Mouse (Mus musculus) lung, postnatal 25 days (tissue): ENCODE measurements at regions not wholly inside any gene's neighbourhood (a gene's known extent, or its start where the extent isn't known, plus 50 kb on each side); places are given as distances from the start of the nearest gene placed in this dataset.

Experiments used
- DNase-seq: peaks from one replicate; pipeline ENCODE4 v3.0.0; 2022; ENCODE audit warnings: low spot score

DNA sequence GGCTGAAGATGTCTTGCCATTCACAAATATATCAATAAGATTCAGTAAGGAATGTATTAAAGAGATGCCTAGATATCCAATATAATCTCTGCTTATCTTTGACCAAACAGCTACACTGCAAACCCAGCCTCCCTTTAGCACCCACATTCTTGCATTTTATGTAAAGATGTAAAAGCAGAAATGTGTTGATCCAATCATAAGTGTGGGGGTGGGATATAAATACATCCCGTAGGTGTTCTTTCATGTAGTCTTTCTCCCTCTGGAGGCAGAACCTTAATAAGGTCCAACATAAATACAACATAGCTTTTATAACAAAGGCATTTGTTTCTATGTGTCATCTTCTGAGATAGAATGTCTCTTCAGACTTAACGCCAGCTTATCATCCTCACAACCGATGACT lies 637.1 kb upstream of the Flrt2 start:
- no peak for DNase-seq

DNA sequence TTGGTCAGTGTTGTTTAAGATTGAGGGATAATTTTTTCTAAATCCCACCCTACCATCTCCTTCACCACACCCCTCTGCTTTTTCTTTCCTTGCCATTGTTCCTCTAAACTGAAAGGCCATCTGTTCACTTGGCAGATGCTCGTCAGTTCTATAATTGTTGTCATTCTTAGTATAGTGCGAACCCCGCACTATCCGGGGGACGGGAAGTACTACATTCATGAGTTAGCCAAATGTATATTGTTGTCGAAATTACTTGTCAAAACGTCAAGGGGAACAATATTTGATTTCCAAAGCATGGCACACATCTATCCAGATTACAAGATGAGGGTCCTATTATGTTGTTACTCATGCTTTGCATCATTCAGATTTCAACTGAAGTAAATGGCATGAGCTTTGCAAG lies 635.1 kb upstream of the Flrt2 start:
- no peak for DNase-seq

DNA sequence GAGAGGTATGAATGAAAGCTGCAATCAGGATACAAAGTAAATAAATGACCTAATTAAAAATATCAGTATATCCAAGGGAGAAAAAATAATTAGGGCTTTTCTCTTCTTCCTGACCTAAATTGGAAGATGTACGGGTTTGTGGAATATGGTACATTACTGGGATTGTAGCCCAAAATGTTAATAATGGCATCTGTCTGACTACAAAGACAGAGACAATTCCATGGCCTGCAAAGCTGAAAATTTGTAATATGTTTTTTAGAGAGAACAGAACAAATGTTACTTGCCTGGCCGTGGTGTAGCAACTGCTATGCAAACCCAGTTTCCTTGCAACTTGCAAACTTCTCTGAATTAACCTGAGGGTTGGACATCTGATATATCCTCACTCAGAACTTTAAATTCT lies 632.6 kb upstream of the Flrt2 start:
- no peak for DNase-seq

DNA sequence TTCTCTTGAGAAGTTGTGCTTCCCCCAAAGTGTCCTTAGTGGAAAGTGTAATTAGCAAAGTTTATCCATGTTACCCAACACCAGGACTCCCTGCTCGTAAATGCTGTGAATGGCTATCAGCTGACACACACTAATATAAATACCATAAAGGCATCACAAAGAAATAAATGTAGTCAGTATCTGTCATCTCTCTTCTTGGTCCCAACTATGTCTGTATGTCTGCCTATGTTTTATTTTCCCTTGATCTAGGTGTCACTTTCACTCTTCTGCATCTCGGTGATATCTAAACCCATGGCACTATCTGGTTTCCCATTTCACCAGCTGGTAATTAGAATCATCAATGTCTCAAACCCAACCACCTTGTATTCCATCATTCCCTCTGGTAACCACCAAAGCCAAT lies 619.7 kb upstream of the Flrt2 start:
- DNase-seq, result no peak

DNA sequence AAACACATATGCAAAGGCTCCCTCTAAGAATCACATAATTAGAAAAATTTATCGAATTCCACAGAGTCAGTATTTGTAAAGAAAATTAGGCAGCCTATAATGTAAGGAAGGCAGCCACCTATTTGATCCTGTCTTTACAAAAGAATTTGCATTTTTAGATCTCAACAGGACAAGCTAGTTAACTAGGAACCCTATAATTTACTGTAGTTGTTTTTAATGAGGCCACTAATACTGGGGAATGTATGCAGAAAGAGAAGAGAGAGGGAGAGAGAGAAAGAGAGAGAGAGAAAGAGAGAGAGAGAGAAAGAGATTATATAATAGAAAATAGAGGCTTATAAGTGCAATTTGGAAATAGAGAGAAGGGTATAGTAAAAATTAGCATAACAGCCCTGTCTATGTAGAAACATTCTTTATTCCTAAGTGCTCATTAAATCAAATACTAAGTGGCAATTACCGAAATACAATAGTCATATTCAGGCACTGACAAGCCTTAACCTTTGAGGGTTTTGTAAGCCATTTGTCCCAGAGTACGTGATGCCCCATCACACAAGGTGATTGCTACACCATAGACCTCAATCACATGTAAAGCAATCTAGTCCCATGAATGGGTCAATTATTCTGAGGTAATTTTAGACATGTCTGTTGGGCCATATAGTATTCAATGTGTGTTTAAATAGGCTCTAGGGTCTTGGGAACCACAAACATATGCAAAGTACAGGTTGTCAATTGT lies 572.6 kb upstream of the Flrt2 start:
- DNase-seq, result no peak

DNA sequence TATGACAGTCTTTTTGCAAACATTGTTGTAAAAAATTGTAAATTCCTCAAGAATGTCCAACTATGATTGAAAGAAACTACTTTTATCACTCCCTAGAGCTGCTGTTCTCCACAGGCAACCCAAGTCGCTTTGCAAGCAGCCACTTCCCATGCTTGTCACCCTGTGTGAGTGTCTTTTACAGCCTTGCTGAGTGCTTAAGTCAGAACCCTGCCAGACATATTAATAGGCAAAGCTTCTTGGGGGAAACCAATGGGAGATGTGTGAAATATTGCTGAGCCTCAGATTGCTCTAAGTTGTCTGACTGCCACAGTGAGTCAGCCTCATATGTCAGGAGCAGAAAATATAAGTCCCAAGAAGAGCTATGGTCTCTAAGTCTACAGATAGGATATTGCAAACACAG lies 559.2 kb upstream of the Flrt2 start:
- DNase-seq, result no peak

DNA sequence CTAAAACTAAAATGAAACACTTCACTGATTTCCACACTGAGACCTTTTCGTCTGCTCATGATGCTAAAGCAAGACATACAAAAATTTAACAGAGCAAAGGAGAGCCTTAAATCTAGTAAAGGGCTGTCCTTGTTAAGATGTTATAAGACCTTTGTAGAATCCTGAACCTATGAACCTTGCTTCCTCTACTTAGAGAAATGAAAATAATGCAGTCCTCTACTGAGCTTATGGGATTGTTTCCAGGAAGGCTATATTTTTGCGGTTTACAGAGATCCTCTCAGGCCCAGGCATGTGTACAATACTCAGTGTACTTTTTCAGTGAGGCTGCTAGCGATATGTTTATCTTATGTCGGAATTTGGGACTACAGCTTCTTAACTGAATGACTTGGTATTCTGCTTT lies 558.5 kb upstream of the Flrt2 start:
- no peak for DNase-seq

DNA sequence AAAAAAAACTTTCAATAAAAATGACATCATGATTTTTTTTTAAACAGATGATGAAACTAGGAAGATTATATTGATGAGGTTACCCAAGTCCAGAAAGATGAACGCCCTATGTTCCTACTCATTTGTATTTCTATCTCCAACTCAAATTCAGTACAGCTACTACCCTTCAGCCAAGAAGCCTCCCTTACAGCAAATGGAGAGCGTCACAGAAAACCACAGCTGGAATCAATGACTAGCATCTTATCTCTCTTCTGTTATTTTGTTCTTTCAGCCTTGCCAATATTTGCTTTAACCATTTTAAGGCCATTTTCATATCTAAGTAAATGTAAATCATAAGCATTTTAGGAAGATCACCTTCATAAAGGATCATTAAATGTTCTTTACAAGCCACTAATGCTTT lies 553.9 kb upstream of the Flrt2 start:
- no peak for DNase-seq

DNA sequence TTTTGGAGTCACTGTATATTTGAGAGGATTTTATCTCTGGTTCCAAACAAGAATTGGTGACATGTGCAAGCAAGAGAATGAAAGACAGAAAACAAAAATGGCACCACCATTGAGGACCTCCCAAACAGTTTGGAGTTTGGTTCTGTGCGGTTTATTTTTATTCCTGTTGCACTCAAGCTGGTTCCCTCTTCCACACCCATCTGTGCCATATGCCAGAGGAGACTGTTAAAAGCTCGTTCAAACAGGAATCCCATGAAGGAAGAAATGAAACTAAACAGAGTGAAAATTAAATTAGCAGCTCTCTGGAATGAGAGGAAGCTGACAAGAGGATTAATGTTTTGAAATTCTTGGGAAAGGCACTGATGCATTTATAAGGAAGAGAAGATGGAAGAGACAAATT lies 521.0 kb upstream of the Flrt2 start:
- no peak for DNase-seq

DNA sequence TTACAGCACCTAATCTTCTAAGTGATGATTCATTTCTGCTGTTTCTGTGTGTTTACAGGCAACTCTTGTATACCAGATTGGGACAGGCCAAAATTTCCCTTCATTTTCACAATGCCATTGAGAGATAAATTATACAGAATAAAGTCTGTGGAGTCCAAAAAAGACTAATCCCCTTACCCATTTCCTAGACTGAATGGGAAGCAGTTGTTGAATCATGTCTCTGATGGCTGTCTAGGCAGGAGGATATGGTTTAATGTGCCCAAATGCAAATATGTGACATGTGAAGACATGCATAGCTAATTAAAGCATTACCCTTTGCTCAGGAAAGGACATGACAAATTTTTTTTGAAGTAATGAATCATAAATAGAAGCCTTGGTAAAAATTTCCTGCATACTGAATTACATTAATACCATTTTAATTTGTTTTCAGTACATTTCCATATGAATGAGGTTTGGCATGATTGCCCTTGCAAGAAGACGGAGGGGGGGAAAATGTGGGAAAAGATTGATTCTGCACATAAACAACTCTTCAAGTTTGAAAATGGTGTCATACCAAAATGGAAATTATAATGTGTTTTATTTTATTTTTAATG lies 518.1 kb upstream of the Flrt2 start:
- no peak for DNase-seq

DNA sequence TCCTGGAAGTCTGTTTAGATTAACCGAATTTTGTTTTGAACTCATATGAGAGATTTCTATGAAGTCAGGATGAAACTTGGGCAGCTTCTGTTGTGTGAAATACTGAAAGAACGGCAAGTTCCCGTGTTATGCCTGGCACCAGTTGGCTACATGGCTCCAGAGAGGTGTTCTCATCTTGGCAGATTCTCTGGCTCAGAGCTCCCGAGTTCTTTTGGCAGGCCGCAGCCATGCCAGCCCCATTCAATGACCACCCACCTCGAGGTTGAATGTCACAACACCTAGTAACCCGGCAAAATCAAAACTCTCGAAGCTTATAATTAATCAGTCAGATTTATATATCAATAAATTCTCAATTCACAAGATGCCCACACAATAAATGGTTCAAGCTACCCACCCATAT lies 489.5 kb upstream of the Flrt2 start:
- no peak for DNase-seq

DNA sequence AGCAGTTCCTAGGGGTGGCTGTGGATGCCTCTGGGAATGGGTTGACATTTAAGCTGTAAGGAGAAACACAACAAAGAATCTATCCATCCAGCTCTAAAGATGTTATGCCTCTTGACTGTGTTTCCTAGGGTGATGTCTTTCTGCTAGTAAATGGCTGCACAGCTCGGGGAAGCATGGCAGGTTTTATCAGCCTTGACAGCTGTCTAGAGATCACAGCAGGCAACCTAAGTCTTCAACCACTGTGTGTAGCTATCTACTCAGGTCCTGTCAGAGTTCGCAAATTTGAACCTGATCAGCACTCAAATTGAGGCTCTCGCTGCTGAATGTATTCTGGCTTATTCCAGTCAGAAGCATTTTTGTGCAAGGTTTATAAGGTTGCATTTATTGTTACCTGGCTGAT lies 486.9 kb upstream of the Flrt2 start:
- DNase-seq, result no peak

DNA sequence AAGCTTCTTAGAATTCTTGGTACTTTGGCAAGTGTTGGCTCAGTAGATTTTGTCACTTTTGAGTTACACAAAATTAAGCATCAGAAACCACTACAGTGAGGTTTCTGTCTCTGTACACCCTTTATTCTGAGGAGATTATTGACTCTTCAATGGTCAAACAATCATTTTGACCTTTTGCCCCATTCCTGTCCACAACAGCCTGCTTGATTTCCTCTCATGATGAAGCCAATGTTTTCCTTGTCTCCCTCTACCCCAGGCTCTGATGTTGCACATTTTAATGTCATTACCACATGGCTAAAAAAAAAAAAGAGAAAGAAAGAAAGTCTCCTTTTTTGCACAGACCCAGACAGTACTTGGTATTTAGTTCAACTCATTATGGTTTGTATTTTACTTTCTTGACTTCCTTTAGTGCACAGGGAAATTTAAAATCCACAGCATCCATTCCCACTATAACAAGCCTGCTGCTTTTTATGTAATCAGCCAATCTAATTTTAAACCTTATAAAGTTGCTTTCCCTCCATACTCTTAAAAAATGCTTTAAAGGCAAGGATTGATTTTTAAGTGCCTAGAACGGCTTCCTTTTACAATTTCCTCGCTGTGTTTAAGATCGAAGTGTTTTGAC lies 452.8 kb upstream of the Flrt2 start:
- DNase-seq, result no peak

DNA sequence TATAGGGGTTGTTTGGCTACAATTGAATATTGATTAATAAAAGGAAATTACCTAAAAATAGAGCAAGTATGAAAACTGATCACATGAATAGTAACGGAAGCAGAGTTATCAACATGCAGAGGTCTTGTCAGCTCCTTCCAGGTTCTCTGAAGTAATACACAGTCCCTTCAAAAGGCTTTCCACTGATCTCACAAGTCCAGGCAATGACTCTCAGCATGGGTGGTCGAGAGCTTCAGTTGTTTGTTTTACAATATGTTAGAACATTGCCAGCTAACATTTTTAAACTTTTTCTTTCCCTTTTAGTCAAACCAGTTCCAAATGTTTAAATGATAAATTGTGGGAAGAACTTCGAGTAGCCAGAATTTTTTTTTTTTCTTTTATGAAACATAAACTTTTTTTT lies 424.8 kb upstream of the Flrt2 start:
- no peak for DNase-seq

DNA sequence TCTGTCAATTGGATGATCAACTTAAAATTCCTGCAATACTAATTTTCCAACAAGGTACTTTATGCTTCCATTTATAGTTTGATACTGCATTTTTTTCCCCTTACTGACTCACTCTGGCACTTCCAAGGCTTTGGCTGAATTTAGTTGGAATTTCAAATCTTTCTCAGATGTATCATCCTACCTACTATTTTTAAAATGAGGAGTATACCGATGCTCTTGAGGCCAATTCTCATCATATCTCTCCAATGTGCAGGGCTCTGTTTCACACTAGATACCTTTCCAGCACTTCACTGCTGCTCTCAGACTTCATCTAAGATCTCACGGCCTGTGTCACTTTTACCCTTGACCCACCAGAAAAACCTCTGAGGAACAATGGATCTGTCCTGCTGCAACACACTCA lies 386.6 kb upstream of the Flrt2 start:
- no peak for DNase-seq

DNA sequence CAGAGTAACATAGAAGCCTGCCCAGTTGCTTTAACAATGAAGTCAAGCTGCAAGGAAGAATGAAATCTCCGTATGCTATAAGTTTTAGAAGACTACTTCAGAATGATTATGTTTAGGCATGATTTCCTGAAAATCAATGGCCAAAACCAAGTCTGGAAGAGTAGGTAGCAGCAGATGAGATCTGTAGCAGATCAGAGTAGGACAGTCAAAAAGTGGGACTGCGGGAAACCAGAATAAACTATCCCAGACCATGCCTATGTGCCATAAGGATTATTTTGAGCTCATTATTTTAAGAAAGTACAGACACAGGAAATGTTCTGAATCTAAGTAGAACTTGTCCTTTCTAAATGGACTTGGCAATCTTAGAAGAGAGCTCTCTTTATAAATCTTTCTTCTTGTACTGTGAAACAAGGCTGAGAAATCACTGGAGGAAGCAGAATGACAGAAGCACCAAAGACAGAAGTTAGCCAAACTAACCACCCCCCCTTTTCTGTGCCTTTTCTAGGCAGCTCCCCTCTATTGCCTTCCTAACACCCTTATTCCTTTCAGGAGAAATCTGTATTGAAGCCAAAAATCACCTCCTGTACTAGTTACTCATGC lies 376.8 kb upstream of the Flrt2 start:
- DNase-seq, result no peak

DNA sequence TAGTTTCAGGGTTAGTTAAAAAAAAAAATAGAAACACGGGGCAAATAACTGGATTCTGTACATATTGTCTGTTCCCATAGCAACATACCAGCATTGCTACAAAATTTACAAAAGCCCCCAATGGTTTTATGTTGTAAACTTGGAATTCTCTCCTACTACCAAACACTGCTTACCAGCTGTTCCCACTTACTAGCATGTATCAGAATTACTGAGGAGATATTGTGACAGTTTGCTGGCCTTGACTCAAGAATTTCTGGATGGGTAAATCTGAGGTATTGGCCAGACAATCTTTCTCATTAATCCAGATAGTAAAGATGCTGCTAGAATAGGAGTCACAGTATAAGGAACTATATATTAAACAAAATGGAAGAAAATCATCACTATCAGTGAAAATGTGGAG lies 375.2 kb upstream of the Flrt2 start:
- DNase-seq, result no peak

DNA sequence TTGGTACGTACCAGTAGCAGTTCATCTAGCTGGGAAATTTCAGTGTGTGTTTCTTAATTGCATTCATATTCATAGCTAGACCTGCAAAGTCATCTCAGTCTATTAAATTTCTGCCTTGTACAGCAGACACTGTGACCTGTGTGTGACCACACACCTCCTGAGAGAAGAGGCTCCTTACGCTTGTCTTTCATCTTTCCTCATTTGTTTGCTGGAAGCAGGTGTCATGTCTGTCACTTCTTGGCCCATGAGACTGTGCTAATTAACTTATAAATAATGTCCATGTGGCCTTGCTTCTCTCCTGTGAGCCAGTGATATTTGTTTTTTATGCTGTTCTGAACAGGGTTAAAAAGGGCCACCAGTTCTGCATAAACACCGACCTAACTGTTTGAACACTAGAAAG lies 370.3 kb upstream of the Flrt2 start:
- DNase-seq, result no peak

DNA sequence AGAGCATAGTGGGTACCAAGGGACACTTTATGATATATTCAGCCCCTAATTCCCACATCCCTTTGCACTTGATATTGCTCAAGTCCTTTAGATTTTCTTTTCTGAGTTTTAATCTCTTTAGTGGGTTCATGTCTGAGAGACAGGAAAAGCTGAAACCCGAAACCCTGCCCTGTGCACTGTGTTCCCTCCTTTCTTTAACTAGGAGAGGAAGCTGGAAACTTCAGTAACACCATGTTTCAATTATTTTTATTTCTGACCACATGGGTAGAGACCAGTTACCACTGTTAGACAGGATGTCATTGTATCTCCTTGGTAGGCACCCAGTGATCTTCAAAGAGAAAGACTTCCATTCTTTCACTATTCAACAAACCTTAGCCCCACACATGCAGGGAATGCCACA lies 362.4 kb upstream of the Flrt2 start:
- DNase-seq, result no peak

DNA sequence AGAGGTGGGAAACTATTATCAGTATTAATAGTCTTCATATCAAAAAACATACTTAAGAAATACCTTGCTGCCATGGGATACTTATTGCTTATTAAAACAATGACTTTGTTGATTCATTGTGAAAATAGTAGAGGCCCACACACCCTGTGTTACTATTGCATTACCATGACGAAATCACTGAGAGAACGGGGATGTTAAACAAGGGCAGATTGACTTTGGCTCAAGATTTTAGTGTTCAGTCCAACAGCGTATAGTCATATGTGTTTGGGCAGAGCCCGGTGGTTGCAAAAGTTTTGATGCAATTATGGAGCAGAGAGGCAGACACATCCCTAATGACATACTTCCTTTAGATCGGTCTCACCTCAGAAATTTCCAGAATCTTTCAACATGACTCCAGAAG lies 344.2 kb upstream of the Flrt2 start:
- no peak for DNase-seq

DNA sequence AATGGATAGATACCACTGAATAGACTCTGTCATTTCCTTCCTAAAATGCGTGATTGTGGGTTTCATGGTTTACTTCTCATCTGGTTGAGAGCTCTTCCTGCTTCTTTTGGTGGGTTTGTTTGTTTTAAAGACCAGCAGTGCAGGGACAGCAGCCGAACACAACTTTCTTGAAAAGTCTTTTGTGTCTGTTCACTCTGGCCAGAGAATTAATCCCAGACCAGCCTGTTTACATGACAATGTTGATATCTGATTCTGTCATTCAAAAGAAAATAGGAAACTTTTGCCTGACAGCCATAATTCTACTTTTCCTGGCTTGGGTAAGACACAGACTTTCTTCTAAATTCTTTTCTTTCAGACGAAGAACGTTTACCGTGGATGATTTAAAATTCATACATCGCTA lies 336.9 kb upstream of the Flrt2 start:
- no peak for DNase-seq

DNA sequence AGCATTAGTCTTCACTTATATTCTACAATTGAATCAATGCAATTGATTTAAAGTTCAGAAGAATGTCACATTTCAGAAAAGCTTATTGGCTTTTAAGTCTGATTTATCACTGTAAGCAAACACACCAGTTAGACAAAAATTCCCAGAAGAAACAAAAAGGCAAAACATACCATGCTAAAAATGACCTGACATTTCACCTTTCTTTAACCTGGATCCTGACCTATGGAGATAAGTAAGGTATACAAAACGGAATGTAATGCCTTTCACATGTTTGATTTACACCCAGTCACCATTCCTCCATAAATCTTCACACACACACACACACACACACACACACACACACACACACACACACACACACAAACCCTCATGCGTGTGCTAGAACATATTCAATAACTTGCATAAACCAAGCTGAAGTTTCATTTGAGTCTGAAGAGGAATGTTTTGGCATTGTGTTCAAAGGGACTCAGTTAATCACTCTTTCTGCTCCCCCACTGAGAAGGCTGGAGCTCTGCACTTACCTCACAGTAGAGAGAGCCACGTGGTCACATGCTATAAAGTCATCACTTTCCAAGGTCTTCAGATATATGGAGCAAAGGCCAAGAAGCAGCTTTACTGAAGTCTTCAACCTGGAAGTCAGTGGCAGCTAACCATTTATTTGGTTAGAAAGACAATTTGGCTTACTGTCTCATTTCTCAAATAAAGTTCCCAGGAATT lies 307.6 kb upstream of the Flrt2 start:
- DNase-seq, result no peak

DNA sequence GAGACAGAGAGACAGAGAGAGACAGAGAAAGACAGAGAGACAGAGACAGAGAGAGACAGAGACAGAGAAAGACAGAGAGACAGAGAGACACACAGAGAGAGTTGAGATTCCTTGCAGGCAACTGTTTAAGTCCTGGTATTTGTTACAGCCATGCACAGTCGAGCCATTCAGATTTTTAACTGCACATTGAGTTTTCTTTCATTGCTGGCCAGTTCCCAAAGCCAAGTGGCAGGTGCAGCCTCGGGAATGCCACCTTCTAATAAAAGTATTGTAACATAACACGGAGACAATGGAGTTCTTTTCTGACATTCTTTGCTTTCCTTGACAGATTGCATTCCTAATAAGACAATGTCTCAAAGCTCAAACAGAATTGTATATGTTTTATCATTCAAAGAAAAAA lies 306.3 kb upstream of the Flrt2 start:
- DNase-seq, result no peak
